Mouse (Mus musculus) right cerebral cortex, postnatal 4 days (tissue): ENCODE results near the gene Nudt14.

Experiments used
- DNase-seq: peaks from one replicate; pipeline ENCODE4 v3.0.0-alpha.2; 2022

Gene Nudt14

GRCm38 (mm10) chr12:112947307-112947706, 5.4 kb upstream of the Nudt14 start:
- no peak for DNase-seq

- no peak for DNase-seq
These were observed 1.7 kb upstream of the Nudt14 start for GRCm38 (mm10) chr12:112943669-112944068.

- peak; percentile 58 for DNase-seq
These were observed 658 bp downstream of the Nudt14 start for GRCm38 (mm10) chr12:112941156-112941775.

GRCm38 (mm10) chr12:112940710-112941109, 1.2 kb downstream of the Nudt14 start:
- no peak for DNase-seq

GRCm38 (mm10) chr12:112940238-112940637, 1.7 kb downstream of the Nudt14 start:
- no peak for DNase-seq

GRCm38 (mm10) chr12:112938873-112939565, 2.9 kb downstream of the Nudt14 start:
- DNase-seq = no peak

- DNase-seq = no peak
These were observed 3.6 kb downstream of the Nudt14 start for GRCm38 (mm10) chr12:112938366-112938765.

GRCm38 (mm10) chr12:112937906-112938305, 4.0 kb downstream of the Nudt14 start:
- DNase-seq = no peak

- no peak for DNase-seq
These were observed 9.3 kb downstream of the Nudt14 start for GRCm38 (mm10) chr12:112932647-112933046.

GRCm38 (mm10) chr12:112929562-112930352, 12.2 kb downstream of the Nudt14 start, which contains the start of gene Jag2:
Jag2 (minus strand) TSS chr12:112929776.
- DNase-seq = peak; percentile 80

GRCm38 (mm10) chr12:112928401-112929241, 13.3 kb downstream of the Nudt14 start:
- DNase-seq = peak; percentile 71

GRCm38 (mm10) chr12:112927265-112927664, 14.7 kb downstream of the Nudt14 start:
- peak; percentile 42 for DNase-seq

GRCm38 (mm10) chr12:112925950-112926349, 16.0 kb downstream of the Nudt14 start:
- DNase-seq = no peak

GRCm38 (mm10) chr12:112922541-112922940, 19.4 kb downstream of the Nudt14 start:
- DNase-seq = no peak

GRCm38 (mm10) chr12:112921518-112921917, 20.4 kb downstream of the Nudt14 start:
- no peak for DNase-seq

- DNase-seq = no peak
These were observed 24.0 kb downstream of the Nudt14 start for GRCm38 (mm10) chr12:112917906-112918305.

- no peak for DNase-seq
These were observed 24.4 kb downstream of the Nudt14 start for GRCm38 (mm10) chr12:112917486-112917885.

GRCm38 (mm10) chr12:112916698-112917400, 25.1 kb downstream of the Nudt14 start:
- DNase-seq = no peak

- no peak for DNase-seq
These were observed 26.3 kb downstream of the Nudt14 start for GRCm38 (mm10) chr12:112915587-112915986.

- no peak for DNase-seq
These were observed 27.4 kb downstream of the Nudt14 start for GRCm38 (mm10) chr12:112914527-112914926.

GRCm38 (mm10) chr12:112912951-112913745, 28.8 kb downstream of the Nudt14 start:
- DNase-seq = no peak
